Mouse (Mus musculus) skeletal muscle tissue, adult 2 months (tissue): ENCODE data around the gene Zfp972.
"Not testable (repeated sequence)": the region's sequence is repeated elsewhere in the genome, so short reads cannot be mapped to it uniquely, and the experiment has no call there.

Experiments
- DNase-seq: peaks from one replicate; pipeline ENCODE4 v3.0.0-alpha.2; 2012; ENCODE audit warnings: low read depth, low spot score

Zfp972 gene

DNA sequence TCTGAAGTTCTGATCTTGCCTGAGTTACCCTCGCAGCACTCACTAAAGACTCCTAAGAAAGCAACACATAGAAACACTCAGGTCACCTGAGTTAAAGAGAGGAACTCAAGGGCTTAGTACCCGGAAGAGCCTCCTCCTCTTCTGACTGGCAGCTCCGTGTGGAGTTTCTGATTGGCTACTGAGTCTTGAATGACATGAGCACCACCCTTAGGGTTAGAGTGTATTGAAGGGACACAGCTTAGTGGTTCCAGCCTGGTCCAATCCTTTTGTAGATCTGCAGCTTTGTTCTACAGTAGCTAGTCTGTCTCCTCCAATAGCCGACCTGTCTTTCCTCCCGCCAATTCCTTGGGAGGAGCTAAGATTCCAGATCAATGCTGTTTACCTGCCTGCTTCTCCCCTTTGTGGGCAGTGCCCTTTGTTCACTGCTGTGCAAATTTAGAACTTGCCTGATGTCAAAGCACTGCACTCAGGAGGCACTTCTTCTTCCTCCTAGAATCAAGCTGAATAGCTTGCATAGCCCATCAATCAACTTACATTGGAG lies at the start of gene Zfp972:
Gene Zfp972 (minus strand): TSS at position 51 of the 541 bp plus-strand sequence.
- not testable (repeated sequence) for DNase-seq

DNA sequence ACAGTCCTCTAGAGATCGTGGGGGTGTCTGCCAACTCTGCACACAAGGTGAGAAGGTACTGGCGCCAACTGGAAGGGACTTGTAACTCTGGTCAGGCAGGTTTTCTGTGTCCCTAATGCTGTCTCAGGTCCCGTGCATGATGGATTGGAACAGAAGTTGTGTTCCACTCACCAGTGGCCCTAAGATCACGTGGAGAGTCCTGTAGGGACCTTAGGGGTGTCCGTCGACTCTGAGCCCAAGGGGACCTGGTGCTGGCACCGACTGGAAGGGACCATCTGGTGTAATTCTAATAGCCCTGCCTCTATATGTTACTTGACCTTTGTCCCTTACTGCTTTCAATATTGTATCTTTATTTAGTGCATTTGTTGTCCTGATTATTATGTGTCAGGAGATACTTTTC lies 49.4 kb upstream of the Zfp972 start:
- DNase-seq, result not testable (repeated sequence)

DNA sequence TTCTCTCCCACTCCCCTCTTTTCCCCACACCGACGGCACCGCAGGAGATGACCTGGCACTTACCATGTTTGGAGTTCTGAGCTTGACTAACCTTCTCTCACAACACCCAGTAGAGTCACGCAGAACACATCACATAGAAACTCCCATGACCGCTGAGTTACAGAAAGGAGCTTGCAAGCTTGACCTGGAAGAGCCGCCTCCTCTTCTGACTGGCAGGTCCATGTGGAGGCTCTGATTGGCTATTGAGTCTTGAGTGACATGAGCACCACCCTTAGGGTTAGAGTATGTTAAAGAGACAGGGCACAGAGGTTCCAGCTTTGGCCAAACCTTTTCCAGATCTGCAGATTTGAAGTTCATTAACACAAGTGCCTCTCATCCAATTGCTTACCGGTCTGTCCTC lies 31.7 kb upstream of the Zfp972 start, which contains the start of gene Gm14326:
Gene Gm14326 (minus strand): TSS at position 153 of the 400 bp plus-strand sequence.
- DNase-seq, result peak; percentile 8

DNA sequence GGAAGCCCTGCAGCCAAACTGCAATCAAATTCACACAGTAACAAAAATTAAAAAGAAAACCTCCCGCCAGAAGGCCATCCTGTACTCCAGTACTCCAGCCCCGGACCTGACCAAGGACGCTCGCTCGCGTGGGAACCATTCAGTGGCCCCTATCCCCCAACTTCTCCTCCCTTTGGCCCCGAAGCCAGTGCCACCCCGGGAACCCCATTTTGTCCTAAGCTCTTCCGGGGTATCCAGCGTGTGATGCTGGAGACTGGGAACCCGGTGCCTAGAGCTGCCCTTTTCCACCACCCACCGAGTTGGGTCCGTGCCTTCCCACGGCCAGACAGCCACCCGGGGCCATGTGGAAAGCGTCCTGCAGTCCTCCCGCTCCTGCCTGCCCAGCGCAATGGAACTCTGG lies 31.3 kb upstream of the Zfp972 start:
- not testable (repeated sequence) for DNase-seq

DNA sequence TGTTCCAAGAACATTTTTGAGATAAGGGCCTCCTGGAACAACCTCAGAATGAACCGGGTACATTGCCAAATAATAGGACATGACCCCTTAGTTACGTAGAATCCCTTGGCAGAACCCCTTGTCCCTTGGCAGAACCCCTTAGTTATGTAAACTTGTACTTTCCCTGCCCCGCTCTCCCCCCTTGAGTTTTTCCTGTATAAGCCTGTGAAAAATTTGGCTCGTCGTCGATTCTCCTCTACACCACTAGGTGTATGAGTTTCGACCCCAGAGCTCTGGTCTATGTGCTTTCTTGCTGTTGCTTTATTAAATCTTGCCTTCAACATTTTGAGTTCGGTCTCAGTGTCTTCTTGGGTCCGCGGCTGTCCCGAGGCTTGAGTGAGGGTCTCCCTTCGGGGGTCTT lies 22.1 kb downstream of the Zfp972 start:
- not testable (repeated sequence) for DNase-seq

DNA sequence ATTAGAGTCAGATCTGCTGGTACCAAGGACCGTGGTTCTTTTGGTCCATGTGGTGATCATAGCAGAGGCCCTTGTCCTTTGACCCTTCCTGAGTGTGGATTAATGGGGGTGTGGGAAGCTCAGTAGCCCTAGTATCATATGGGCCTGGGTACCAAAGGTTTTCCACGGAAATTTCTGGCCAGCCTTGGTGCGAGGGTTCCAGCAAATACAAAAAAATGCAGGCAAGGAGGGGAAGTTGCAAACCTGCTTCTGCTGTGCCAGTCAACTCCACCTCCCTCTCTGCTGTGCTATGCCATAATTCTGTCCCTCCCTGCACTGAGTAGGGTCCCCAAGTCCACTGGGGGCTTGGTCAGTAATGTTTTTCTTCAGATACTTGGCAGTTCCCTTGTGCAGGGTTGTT lies 27.2 kb downstream of the Zfp972 start:
- not testable (repeated sequence) for DNase-seq

DNA sequence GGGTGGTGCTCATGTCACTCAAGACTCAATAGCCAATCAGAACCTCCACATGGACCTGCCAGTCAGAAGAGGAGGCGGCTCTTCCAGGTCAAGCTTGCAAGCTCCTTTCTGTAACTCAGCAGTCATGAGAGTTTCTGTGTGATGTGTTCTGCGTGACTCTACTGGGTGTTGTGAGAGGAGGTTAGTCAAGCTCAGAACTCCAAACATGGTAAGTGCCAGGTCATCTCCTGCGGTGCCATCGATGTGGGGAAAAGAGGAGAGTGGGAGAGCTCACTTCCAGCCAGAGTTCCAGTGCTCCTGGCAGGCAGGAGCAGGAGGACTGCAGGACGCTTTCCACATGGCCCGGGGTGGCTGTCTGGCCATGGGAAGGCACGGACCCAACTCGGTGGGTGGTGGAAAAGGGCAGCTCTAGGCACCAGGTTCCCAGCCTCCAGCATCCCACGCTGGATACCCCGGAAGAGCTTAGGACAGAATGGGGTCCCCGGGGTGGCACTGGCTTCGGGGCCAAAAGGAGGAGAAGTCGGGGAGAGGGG lies 28.3 kb downstream of the Zfp972 start, which contains the start of gene Gm14327:
Gene Gm14327 (plus strand): TSS at position 51 of the 533 bp plus-strand sequence.
- not testable (repeated sequence) for DNase-seq

DNA sequence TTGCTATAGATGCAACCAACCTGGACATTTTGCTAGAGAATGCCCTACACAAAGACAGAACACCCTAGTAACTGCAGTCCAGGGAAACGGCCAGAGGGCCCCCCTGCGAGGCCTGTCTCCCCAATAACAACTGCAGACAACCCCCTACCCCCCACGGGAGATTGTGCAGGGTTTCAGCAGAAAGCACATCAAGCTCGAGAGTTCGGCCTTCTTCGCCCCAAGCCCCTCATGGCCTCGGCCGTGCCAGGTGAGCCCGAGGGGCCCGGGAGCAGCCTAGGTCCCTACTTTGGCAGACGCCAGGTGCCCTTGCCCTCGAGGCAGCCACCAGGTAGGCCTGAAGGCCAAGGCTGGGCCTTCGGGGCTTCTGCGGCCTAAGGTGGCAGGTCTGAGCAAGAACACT lies 37.7 kb downstream of the Zfp972 start:
- not testable (repeated sequence) for DNase-seq

DNA sequence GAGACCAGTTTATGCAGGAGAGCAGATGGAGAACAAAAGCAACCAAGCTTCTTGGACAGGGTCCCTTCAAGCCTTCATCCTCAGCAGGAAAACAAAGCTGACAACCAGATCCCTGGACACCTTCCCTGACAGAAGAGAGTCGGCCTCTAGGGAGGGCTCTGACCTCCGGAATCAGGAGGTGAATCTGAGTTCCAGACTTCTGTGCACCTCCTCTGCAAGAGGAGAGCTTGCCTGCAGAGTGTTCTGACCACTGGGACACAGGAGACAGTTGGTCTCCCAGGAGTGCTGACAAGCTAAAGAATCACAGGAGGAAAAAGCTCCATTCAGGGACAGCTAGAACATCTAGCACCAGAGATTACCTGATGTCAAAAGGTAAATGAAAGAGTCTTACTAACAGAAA lies 63.2 kb downstream of the Zfp972 start:
- not testable (repeated sequence) for DNase-seq
